Mouse (Mus musculus): ENCODE data around the gene A4galt. TPM values are rescaled to one million over a fixed set of nuclear protein-coding genes. Genes with fewer than 3 reads are reported as not detected.

A4galt gene
- 2.2 and 8.8 TPM in 2 replicates for polyA plus RNA-seq (2012; ENCODE audit: low replicate concordance)

GRCm38 (mm10) chr15:83251176-83252004 is at the start of gene A4galt:
TSS of gene A4galt (minus strand) at chr15:83251774.

Other genes with a start within 250 kb of the A4galt start
- 20.4 and 30.4 TPM in 2 replicates for gene Nfam1, start 218.5 kb downstream of the A4galt start, polyA plus RNA-seq (2012; ENCODE audit: low replicate concordance)
- 4.6 and 9.9 TPM in 2 replicates for gene Serhl, start 162.3 kb downstream of the A4galt start, polyA plus RNA-seq (2012; ENCODE audit: low replicate concordance)
- gene Rrp7a, start 129.0 kb downstream of the A4galt start, polyA plus RNA-seq (2012; ENCODE audit: low replicate concordance): 49.1 and 97.8 TPM in 2 replicates
- gene Poldip3, start 102.4 kb downstream of the A4galt start, polyA plus RNA-seq (2012; ENCODE audit: low replicate concordance): 125 and 195 TPM in 2 replicates
- 88.9 and 104 TPM in 2 replicates for gene Cyb5r3, start 79.2 kb downstream of the A4galt start, polyA plus RNA-seq (2012; ENCODE audit: low replicate concordance)
- gene Arfgap3, start 98.5 kb upstream of the A4galt start, polyA plus RNA-seq (2012; ENCODE audit: low replicate concordance): 4.6 and 10.4 TPM in 2 replicates
- 31.0 and 73.6 TPM in 2 replicates for gene Pacsin2, start 212.8 kb upstream of the A4galt start, polyA plus RNA-seq (2012; ENCODE audit: low replicate concordance)